Mouse (Mus musculus) cerebellum, adult (tissue): ENCODE data around the gene Gm20605.

ENCODE experiments used
- ATAC-seq: cut with Nextera tagmentation; 2 replicates; pipeline ENCODE4 v1.9.2; 2017; ENCODE audit warnings: mild to moderate bottlenecking, moderate library complexity, mixed read lengths; ENCODE audit not compliant: insufficient number of reproducible peaks, low FRiP score, low TSS enrichment

Gene Gm20605

GRCm38 (mm10) chr5:137628498-137629305, at the start of gene Gm20605, which contains the start of the genes Fbxo24 and Lrch4:
Gene Gm20605 (plus strand): TSS chr5:137629175.
Gene Fbxo24 (minus strand): TSS chr5:137629002.
Gene Lrch4 (plus strand): TSS chr5:137629121.
- peak; percentile 98 for ATAC-seq

- ATAC-seq, result no peak
Observed at GRCm38 (mm10) chr5:137580246-137580645, 48.7 kb upstream of the Gm20605 start.

- no peak for ATAC-seq
Observed at GRCm38 (mm10) chr5:137582702-137583101, 46.3 kb upstream of the Gm20605 start.

GRCm38 (mm10) chr5:137583670-137584169, 45.3 kb upstream of the Gm20605 start:
- no peak for ATAC-seq

- no peak for ATAC-seq
Observed at GRCm38 (mm10) chr5:137584976-137585375, 44.0 kb upstream of the Gm20605 start.

- ATAC-seq, result no peak
Observed at GRCm38 (mm10) chr5:137590507-137590906, 38.5 kb upstream of the Gm20605 start.

- no peak for ATAC-seq
Observed at GRCm38 (mm10) chr5:137595921-137596320, 33.1 kb upstream of the Gm20605 start.

- no peak for ATAC-seq
Observed at GRCm38 (mm10) chr5:137596601-137597261, 32.2 kb upstream of the Gm20605 start.

- ATAC-seq, result no peak
Observed at GRCm38 (mm10) chr5:137597625-137598024, 31.4 kb upstream of the Gm20605 start.

- no peak for ATAC-seq
Observed at GRCm38 (mm10) chr5:137598100-137598826, 30.7 kb upstream of the Gm20605 start.

GRCm38 (mm10) chr5:137599600-137599999, 29.4 kb upstream of the Gm20605 start:
- ATAC-seq, result no peak

GRCm38 (mm10) chr5:137600281-137600618, 28.7 kb upstream of the Gm20605 start:
- no peak; the same call in 1 of the 2 replicates for ATAC-seq

GRCm38 (mm10) chr5:137600619-137601364, 28.2 kb upstream of the Gm20605 start, which contains the start of gene Mospd3:
Gene Mospd3 (minus strand): TSS chr5:137601058.
- peak; percentile 96 for ATAC-seq

GRCm38 (mm10) chr5:137601365-137601729, 27.6 kb upstream of the Gm20605 start:
- no peak for ATAC-seq

- ATAC-seq, result no peak
Observed at GRCm38 (mm10) chr5:137607860-137608653, 20.9 kb upstream of the Gm20605 start.

- ATAC-seq, result no peak
Observed at GRCm38 (mm10) chr5:137608654-137609190, 20.3 kb upstream of the Gm20605 start.

GRCm38 (mm10) chr5:137609292-137609691, 19.7 kb upstream of the Gm20605 start:
- no peak for ATAC-seq

- no peak for ATAC-seq
Observed at GRCm38 (mm10) chr5:137610056-137610455, 18.9 kb upstream of the Gm20605 start.
